Mouse (Mus musculus): ENCODE results near the gene Gp1ba. TPM values are rescaled to one million over a fixed set of nuclear protein-coding genes. Genes with fewer than 3 reads are reported as not detected.

Gp1ba gene
- polyA plus RNA-seq, 1 experiment from 2014 or later, result 0.10 TPM

Other genes with a start within 250 kb of the Gp1ba start
- 37.1 and 42.1 TPM in 2 replicates for gene Pelp1, start 229.1 kb upstream of the Gp1ba start, polyA plus RNA-seq (2015; fragmentation: Nextera tagmentation; extraction: Ambion mirVana)
- 18.1 and 19.4 TPM in 2 replicates for gene Arrb2, start 206.5 kb upstream of the Gp1ba start, polyA plus RNA-seq (2015; fragmentation: Nextera tagmentation; extraction: Ambion mirVana)
- 40.8 and 44.7 TPM in 2 replicates for gene Med11, start 187.2 kb upstream of the Gp1ba start, polyA plus RNA-seq (2015; fragmentation: Nextera tagmentation; extraction: Ambion mirVana)
- gene Zmynd15, start 179.7 kb upstream of the Gp1ba start, polyA plus RNA-seq (2015; fragmentation: Nextera tagmentation; extraction: Ambion mirVana), result 0.59 and 0.78 TPM in 2 replicates
- gene Cxcl16, start 179.1 kb upstream of the Gp1ba start, polyA plus RNA-seq (2015; fragmentation: Nextera tagmentation; extraction: Ambion mirVana), result 2.4 and 2.6 TPM in 2 replicates
- gene Tm4sf5, start 133.9 kb upstream of the Gp1ba start, polyA plus RNA-seq (2015; fragmentation: Nextera tagmentation; extraction: Ambion mirVana), result 0.69 TPM in 1 of 2 replicates, not detected in the other
- 0.56 TPM in 1 of 2 replicates, not detected in the other for gene Vmo1, start 124.5 kb upstream of the Gp1ba start, polyA plus RNA-seq (2015; fragmentation: Nextera tagmentation; extraction: Ambion mirVana)
- gene Gltpd2, start 119.9 kb upstream of the Gp1ba start, polyA plus RNA-seq (2015; fragmentation: Nextera tagmentation; extraction: Ambion mirVana), result 0.45 TPM in 1 of 2 replicates, not detected in the other
- gene Psmb6, start 113.8 kb upstream of the Gp1ba start, polyA plus RNA-seq (2015; fragmentation: Nextera tagmentation; extraction: Ambion mirVana), result 837 and 839 TPM in 2 replicates
- not detected in 2 replicates for gene Gm40193, start 106.2 kb upstream of the Gp1ba start, polyA plus RNA-seq (2015; fragmentation: Nextera tagmentation; extraction: Ambion mirVana)
- gene Pld2, start 99.1 kb upstream of the Gp1ba start, polyA plus RNA-seq (2015; fragmentation: Nextera tagmentation; extraction: Ambion mirVana), result 5.3 and 6.5 TPM in 2 replicates
- 14.6 and 16.5 TPM in 2 replicates for gene Mink1, start 76.2 kb upstream of the Gp1ba start, polyA plus RNA-seq (2015; fragmentation: Nextera tagmentation; extraction: Ambion mirVana)
- gene 4930544D05Rik, start 23.3 kb upstream of the Gp1ba start, polyA plus RNA-seq (2015; fragmentation: Nextera tagmentation; extraction: Ambion mirVana), result not detected in 2 replicates
- gene Chrne, start 19.9 kb upstream of the Gp1ba start, polyA plus RNA-seq (2015; fragmentation: Nextera tagmentation; extraction: Ambion mirVana), result not detected in 2 replicates
- 131 and 135 TPM in 2 replicates for gene Rnf167, start 8.1 kb downstream of the Gp1ba start, polyA plus RNA-seq (2015; fragmentation: Nextera tagmentation; extraction: Ambion mirVana)
- 167 and 170 TPM in 2 replicates for gene Slc25a11, start 8.4 kb downstream of the Gp1ba start, polyA plus RNA-seq (2015; fragmentation: Nextera tagmentation; extraction: Ambion mirVana)
- gene Pfn1, start 15.5 kb downstream of the Gp1ba start, polyA plus RNA-seq (2015; fragmentation: Nextera tagmentation; extraction: Ambion mirVana), result 1,478 and 1,672 TPM in 2 replicates
- gene Eno3, start 18.1 kb downstream of the Gp1ba start, polyA plus RNA-seq (2015; fragmentation: Nextera tagmentation; extraction: Ambion mirVana), result 18.3 and 19.7 TPM in 2 replicates
- 159 and 163 TPM in 2 replicates for gene Spag7, start 30.3 kb downstream of the Gp1ba start, polyA plus RNA-seq (2015; fragmentation: Nextera tagmentation; extraction: Ambion mirVana)
- 13.4 TPM in 2 replicates for gene Camta2, start 49.0 kb downstream of the Gp1ba start, polyA plus RNA-seq (2015; fragmentation: Nextera tagmentation; extraction: Ambion mirVana)
- gene Inca1, start 61.0 kb downstream of the Gp1ba start, polyA plus RNA-seq (2015; fragmentation: Nextera tagmentation; extraction: Ambion mirVana), result 1.1 and 1.3 TPM in 2 replicates
- 4.2 and 4.5 TPM in 2 replicates for gene Kif1c, start 61.4 kb downstream of the Gp1ba start, polyA plus RNA-seq (2015; fragmentation: Nextera tagmentation; extraction: Ambion mirVana)
- 6.0 and 7.6 TPM in 2 replicates for gene Zfp3, start 125.1 kb downstream of the Gp1ba start, polyA plus RNA-seq (2015; fragmentation: Nextera tagmentation; extraction: Ambion mirVana)
- gene Scimp, start 173.5 kb downstream of the Gp1ba start, polyA plus RNA-seq (2015; fragmentation: Nextera tagmentation; extraction: Ambion mirVana), result 0.25 TPM in 1 of 2 replicates, not detected in the other
- gene Rabep1, start 205.7 kb downstream of the Gp1ba start, polyA plus RNA-seq (2015; fragmentation: Nextera tagmentation; extraction: Ambion mirVana), result 46.2 and 46.3 TPM in 2 replicates